Mouse (Mus musculus): ENCODE measurements at regions not wholly inside any gene's neighbourhood (a gene's known extent, or its start where the extent isn't known, plus 50 kb on each side); places are given as distances from the start of the nearest gene placed in this dataset.

DNA sequence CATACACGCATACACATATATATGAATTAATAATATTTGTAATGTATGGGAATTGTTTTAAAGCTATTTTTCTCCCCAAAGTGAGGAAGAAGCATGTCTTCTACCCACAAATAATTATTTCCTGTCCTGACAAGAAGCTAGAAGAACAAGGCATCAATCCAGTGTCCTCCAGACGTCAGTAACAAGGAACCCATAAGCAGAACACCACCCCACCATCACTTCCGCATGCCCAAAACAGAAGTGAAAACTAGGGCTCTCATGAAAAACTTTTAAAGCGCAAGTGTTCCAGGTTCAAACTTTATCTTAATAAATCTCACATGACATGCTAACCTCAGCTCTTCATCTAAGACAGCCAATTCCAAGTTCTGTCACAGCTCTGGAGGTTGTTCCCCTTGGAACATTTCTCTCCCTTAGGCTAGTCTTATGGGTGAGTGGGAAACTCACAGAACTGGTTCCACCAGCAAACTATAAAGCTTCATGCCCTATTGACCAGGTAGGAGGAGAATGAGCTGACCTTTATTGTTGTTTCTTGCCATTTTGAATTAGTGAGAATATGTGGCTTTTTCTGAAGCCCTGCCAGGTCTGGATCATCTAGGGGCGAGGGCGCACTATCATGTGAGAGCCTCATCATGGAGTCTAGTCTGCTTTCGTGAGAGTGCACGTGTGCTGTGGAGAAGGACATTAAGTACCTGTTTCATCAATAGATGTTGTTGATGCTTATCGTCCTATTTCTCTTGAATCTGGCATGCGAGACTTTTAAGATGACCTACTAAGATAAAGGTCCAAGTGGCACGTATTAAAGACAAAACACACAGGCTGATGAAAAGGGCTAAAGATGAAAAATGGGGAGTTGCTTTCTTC lies 155.1 kb downstream of the Nrip1 start:
- H3K27me3 ChIP-seq (replicated peaks) = no peaks in the 10 kb centered on the region
- no peaks in the 10 kb centered on the region for H3K9me3 ChIP-seq
- no peak overlapping the region for H3K4me3 ChIP-seq
- WGBS = 85% methylated on average over 11 of the region's 11 CpGs
- no peaks in the 10 kb centered on the region for H3K36me3 ChIP-seq
- no peak overlapping the region for H3K4me2 ChIP-seq
- no peak overlapping the region for H3K9ac ChIP-seq
- H3K27ac ChIP-seq (replicated peaks) = no peak overlapping the region
- no peak for ATAC-seq (ENCODE audit: extremely low read depth, insufficient number of reproducible peaks, low FRiP score, low TSS enrichment)
- peaks cover 12% of the 10 kb centered on the region for H3K4me1 ChIP-seq

DNA sequence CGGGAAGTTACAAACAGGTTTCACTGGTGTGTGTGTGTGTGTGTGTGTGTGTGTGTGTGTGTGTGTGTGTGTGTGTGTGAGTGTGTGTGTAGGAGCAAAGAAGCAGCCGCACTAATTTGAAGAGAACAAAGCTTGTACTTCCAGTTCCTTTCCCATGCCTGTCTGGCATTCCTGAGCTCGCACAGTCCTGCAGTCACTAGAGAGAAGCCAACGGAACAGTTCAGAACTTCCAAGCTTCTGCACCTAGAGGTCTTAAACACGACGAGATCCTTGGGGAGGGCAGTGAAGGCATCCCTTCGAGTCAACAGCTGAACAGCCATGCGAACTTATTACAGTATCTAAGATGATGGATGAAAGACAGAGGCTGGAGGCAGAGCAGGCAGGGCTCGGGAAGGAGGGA lies 157.4 kb downstream of the Nrip1 start:
- Histone ChIP-seq H3K27ac (replicated peaks) (peak overlapping the region; percentile 50; the same call in 1 of the 2 replicates), H3K4me1 (peaks cover 10% of the 10 kb centered on the region), H3K36me3 (no peaks in the 10 kb centered on the region), H3K27me3 (replicated peaks) (no peaks in the 10 kb centered on the region), H3K4me2 (peak overlapping the region; percentile 49), H3K9ac (peak overlapping the region; percentile 33; the same call in 1 of the 2 replicates), H3K9me3 (no peaks in the 10 kb centered on the region), H3K4me3 (0 out of 2 replicates have a peak overlapping the region, but pooled peaks have one; percentile 9)
- no peak for ATAC-seq (ENCODE audit: extremely low read depth, insufficient number of reproducible peaks, low FRiP score, low TSS enrichment)
- 23% methylated on average over 8 of the region's 9 CpGs for WGBS

DNA sequence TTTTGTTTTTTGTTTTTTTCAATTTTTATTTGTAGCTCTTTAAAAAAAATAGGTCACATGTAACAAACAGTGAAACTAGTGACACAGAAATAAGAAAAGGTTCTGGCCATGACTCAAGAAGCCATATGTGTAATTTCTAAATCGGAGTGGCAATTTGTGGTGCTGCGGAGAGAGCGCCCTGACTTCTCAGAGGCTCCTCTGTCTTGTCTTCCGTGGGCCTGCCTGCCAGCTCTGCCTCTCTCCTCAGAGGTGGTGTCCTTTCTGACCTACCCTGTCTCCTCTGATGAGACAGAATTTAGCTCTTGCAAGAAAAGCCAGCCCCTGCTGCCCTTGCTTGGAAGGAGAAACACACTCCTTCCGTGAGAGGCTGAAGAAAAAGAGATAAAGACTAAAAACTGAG lies 158.1 kb downstream of the Nrip1 start:
- no peak for ATAC-seq (ENCODE audit: extremely low read depth, insufficient number of reproducible peaks, low FRiP score, low TSS enrichment)
- WGBS = 56% methylated on average over 5 of the region's 5 CpGs
- no peak overlapping the region for H3K9ac ChIP-seq
- no peaks in the 10 kb centered on the region for H3K9me3 ChIP-seq
- no peaks in the 10 kb centered on the region for H3K27me3 ChIP-seq (replicated peaks)
- H3K4me2 ChIP-seq = peak overlapping the region; percentile 24; the same call in 1 of the 2 replicates
- no peak overlapping the region for H3K4me3 ChIP-seq
- H3K27ac ChIP-seq (replicated peaks) = peak overlapping the region; percentile 50
- H3K4me1 ChIP-seq = peaks cover 10% of the 10 kb centered on the region
- no peaks in the 10 kb centered on the region for H3K36me3 ChIP-seq

DNA sequence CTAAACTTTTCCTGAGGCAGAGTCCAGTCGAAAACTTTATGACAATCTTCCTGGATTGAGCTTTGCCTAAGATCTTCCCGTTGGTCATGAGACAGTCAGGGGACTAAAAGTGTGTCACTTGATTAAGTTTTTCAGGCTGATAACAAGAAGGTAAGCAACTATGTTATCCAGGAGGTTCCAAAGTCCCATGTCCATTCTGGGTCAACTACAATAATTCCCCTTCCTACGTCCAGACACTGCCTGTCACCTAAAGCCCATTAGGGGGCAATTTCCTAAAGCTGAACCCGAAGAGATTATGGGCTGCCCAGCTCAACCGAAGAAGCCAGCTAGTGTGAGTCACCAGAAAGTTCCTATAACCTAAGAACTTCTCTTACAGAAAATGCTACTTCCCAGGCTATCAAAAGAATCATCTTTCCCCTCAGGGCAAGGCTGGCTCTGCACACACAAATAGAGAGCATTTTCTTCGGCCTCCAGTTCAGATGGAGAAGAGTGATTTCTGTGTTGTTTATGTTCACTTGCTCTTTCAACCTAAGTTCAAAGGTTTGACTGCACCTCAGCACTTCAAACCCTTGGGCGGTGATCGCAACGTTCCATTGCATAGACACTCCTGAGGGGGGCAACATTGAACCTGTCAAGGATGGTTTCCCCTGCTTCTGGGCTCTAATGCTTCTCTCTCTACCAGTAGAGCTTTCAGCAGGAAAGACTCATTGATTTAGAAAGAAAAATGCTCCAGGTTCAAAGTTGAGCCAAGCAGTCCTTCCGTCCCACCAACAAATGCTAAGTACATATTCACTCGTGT lies 171.7 kb downstream of the Nrip1 start:
- no peak for ATAC-seq (ENCODE audit: extremely low read depth, insufficient number of reproducible peaks, low FRiP score, low TSS enrichment)
- Histone ChIP-seq H3K36me3 (no peaks in the 10 kb centered on the region), H3K4me1 (no peaks in the 10 kb centered on the region), H3K4me2 (no peak overlapping the region), H3K9me3 (no peaks in the 10 kb centered on the region), H3K27ac (replicated peaks) (no peak overlapping the region), H3K27me3 (replicated peaks) (no peaks in the 10 kb centered on the region), H3K4me3 (no peak overlapping the region), H3K9ac (no peak overlapping the region)
- WGBS = 42% methylated on average over 11 of the region's 11 CpGs

DNA sequence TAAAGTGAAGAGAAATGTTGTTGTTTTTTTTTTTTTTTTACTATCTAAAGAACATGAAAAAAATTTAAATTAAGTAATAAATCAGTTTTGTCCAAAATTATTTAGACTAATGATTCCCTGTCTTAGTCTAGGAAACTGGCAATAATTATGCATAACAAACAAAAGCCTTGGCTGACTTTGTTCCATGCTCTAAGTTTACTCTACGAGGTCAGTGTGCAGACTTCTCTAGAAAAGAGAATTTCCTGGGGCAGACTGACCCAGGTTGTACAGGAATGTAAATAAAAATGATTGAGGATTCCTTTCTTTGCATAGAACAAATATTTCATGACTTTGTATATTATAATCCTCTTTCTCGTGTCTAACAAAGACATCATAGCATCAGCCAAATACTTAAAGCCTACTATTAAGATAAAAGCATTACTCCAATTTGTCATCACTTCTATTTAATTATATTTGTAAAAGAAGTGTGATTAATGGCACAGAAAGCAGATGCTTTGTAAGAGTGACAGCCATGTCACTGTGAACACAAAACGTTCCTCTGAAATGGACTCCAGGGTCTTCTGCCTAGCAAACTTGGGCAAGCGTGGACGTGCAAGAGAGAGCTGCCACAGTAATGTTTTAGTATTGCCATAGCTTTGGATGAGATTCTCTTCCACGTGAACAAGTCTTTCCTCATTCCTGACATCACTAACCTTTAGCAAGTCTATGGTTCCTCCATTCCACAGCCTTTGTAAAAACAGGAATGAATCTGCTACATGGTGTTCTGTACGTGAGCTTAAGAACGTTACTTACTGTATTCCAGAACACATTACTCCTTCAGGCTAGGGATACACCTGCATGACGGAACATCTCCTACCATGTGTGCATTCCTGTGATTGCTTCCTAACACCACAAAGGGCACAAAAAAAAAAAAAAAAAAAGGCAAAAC lies 172.6 kb downstream of the Nrip1 start:
- no peak overlapping the region for H3K27ac ChIP-seq (replicated peaks)
- no peaks in the 10 kb centered on the region for H3K36me3 ChIP-seq
- no peaks in the 10 kb centered on the region for H3K9me3 ChIP-seq
- H3K9ac ChIP-seq = no peak overlapping the region
- no peak for ATAC-seq (ENCODE audit: extremely low read depth, insufficient number of reproducible peaks, low FRiP score, low TSS enrichment)
- H3K27me3 ChIP-seq (replicated peaks) = no peaks in the 10 kb centered on the region
- 75% methylated on average over 9 of the region's 9 CpGs for WGBS
- no peaks in the 10 kb centered on the region for H3K4me1 ChIP-seq
- no peak overlapping the region for H3K4me2 ChIP-seq
- H3K4me3 ChIP-seq = no peak overlapping the region

DNA sequence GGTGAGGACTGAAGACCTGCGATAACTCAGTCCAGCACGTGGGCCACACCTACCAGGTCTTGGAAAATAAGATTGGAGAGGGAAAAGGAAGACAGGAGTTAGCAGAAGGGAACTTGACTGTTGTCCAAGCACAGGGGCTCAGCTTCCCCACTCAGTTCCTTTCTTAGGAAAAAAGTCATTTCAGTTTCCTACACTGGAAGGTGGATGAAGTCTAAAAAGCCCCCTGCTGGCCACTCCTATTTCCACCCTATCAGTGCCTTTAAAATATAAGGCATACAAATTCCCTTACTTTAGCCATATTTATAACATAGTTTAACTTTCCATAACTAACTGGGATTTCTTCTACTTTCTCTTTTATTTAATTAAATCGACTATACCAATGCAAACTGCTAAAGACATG lies 173.4 kb downstream of the Nrip1 start:
- WGBS = 66% methylated on average over 3 of the region's 3 CpGs
- Histone ChIP-seq H3K27ac (replicated peaks) (no peak overlapping the region), H3K4me3 (no peak overlapping the region), H3K4me1 (no peaks in the 10 kb centered on the region), H3K4me2 (no peak overlapping the region), H3K9ac (no peak overlapping the region), H3K9me3 (no peaks in the 10 kb centered on the region), H3K36me3 (no peaks in the 10 kb centered on the region), H3K27me3 (replicated peaks) (no peaks in the 10 kb centered on the region)
- ATAC-seq (ENCODE audit: extremely low read depth, insufficient number of reproducible peaks, low FRiP score, low TSS enrichment) = no peak

DNA sequence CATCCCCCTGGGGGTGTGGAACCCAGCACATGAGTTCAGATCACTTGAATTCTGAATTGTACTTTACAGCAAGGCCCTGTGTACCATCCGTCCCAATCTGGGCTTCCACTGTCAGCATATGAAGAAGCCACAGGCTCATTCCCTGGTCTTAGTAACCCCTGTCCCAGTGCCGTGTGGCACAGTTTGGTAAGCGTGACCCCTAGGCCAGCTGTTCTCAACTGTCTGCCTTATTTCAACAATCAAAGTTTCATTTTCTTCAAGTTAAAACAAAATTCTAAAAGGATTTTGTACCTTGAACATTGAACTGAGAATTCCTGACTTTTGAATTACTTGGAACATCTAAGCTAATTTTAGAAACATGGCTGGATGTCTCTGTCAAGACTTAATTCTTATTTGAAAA lies 174.6 kb downstream of the Nrip1 start:
- Histone ChIP-seq H3K27me3 (replicated peaks) (no peaks in the 10 kb centered on the region), H3K4me2 (no peak overlapping the region), H3K36me3 (no peaks in the 10 kb centered on the region), H3K9me3 (no peaks in the 10 kb centered on the region), H3K4me1 (no peaks in the 10 kb centered on the region), H3K9ac (no peak overlapping the region), H3K4me3 (no peak overlapping the region), H3K27ac (replicated peaks) (no peak overlapping the region)
- no peak for ATAC-seq (ENCODE audit: extremely low read depth, insufficient number of reproducible peaks, low FRiP score, low TSS enrichment)
- WGBS = 72% methylated on average over 3 of the region's 3 CpGs

DNA sequence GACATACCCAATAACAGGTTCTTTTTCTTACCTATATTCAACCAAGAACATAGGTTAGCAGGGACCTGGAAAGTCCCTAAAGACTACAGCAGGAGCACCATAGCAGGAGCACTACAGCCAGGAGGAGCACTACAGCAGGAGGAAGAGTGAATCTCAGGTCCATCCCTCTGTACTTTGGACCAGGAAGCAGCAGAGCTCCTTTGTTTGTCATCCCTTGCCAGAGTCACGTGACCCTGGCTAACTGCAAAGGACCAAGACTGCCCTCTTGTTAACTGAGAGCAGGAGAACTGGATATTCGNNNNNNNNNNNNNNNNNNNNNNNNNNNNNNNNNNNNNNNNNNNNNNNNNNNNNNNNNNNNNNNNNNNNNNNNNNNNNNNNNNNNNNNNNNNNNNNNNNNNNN lies 172.2 kb upstream of the Samsn1 start:
- Histone ChIP-seq H3K9me3 (peaks cover 8% of the 10 kb centered on the region; the same call in 1 of the 2 replicates), H3K9ac (no peak overlapping the region), H3K27me3 (replicated peaks) (no peaks in the 10 kb centered on the region), H3K36me3 (no peaks in the 10 kb centered on the region), H3K27ac (replicated peaks) (no peak overlapping the region), H3K4me3 (no peak overlapping the region), H3K4me2 (no peak overlapping the region), H3K4me1 (no peaks in the 10 kb centered on the region)
- ATAC-seq (ENCODE audit: extremely low read depth, insufficient number of reproducible peaks, low FRiP score, low TSS enrichment) = no peak
- WGBS = 54% methylated on average over 2 of the region's 2 CpGs

DNA sequence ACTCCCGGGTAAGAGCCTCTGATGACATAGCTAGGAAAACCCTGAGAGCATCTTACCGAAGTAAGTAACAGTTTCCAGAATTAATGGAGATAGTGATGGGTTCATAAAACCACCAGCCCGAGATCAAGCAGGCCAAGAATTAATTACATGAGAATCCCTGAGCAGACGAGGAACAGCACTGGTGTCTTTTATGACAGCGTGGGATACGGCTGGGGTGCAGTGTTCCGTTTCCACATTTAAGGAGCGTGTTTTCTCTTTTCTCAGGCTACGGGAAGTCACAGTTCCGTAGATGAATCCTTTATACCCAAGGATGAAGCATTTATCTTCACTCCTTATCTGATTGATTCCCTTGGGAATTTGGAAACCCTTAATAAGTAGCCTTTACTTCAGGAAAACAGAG lies 169.1 kb upstream of the Samsn1 start:
- H3K4me2 ChIP-seq = no peak overlapping the region
- H3K9ac ChIP-seq = no peak overlapping the region
- ATAC-seq (ENCODE audit: extremely low read depth, insufficient number of reproducible peaks, low FRiP score, low TSS enrichment) = no peak
- H3K4me3 ChIP-seq = no peak overlapping the region
- H3K9me3 ChIP-seq = peaks cover 8% of the 10 kb centered on the region; the same call in 1 of the 2 replicates
- no peaks in the 10 kb centered on the region for H3K27me3 ChIP-seq (replicated peaks)
- H3K36me3 ChIP-seq = no peaks in the 10 kb centered on the region
- H3K4me1 ChIP-seq = no peaks in the 10 kb centered on the region
- WGBS = 81% methylated on average over 10 of the region's 10 CpGs
- H3K27ac ChIP-seq (replicated peaks) = no peak overlapping the region

DNA sequence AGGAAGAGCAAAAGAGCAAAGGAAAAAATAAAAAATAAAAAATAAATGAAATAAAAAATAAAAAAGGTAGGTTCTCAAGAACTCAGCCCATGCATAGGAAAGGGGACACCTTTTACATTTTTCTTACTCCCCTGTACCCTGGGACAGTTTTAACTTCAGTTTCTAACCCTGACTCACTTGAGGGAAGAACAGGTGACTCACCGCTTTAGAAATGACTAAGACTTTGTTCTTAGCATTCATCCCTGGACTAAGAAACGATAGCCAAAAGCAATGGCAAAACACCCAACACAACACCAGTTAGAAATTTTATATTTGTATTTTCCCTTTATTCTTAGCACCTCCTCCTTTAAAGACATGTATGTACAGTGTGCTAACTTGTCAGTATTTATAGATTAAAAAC lies 161.5 kb upstream of the Samsn1 start:
- Histone ChIP-seq H3K9me3 (no peaks in the 10 kb centered on the region), H3K9ac (no peak overlapping the region), H3K36me3 (no peaks in the 10 kb centered on the region), H3K27ac (replicated peaks) (no peak overlapping the region), H3K4me2 (no peak overlapping the region), H3K27me3 (replicated peaks) (no peaks in the 10 kb centered on the region), H3K4me1 (no peaks in the 10 kb centered on the region), H3K4me3 (no peak overlapping the region)
- no peak for ATAC-seq (ENCODE audit: extremely low read depth, insufficient number of reproducible peaks, low FRiP score, low TSS enrichment)
- 80% methylated on average over 2 of the region's 2 CpGs for WGBS

DNA sequence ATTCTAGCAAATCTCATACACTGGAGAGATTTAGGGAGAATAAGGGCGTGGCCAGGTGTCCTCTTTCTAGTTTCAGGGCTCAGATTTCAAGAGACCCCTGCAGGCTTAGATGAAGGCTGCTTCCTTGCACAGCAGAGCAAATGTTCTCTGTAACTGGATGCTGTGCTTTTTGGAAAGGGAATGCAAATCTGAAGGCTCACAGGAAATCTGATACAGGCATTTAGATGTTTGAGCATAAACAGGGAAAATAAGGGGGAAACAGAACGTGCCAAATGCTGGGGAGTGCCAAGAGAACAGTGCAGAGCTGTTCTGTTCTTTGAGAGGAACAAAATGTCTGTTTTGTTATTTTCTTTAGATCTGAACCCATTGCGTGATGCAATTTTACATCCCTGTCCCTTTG lies 161.0 kb upstream of the Samsn1 start:
- Histone ChIP-seq H3K4me3 (no peak overlapping the region), H3K4me2 (no peak overlapping the region)
- ATAC-seq (ENCODE audit: extremely low read depth, insufficient number of reproducible peaks, low FRiP score, low TSS enrichment) = no peak

More for the DNA sequence above, 161.0 kb upstream of the Samsn1 start:
- no peaks in the 10 kb centered on the region for H3K36me3 ChIP-seq
- no peak overlapping the region for H3K9ac ChIP-seq
- H3K27me3 ChIP-seq (replicated peaks) = no peaks in the 10 kb centered on the region
- WGBS = 24% methylated on average over 3 of the region's 3 CpGs
- no peaks in the 10 kb centered on the region for H3K4me1 ChIP-seq
- no peak overlapping the region for H3K27ac ChIP-seq (replicated peaks)
- no peaks in the 10 kb centered on the region for H3K9me3 ChIP-seq
